Mouse (Mus musculus) retina, postnatal 1 day (tissue): Measurements from ENCODE around the gene Hoxc8.

ENCODE experiments used
- DNase-seq: peaks from one replicate; pipeline ENCODE4 v3.0.0-alpha.2; 2012

Hoxc8 gene

GRCm38 (mm10) chr15:102965892-102966775 is 24.3 kb upstream of the Hoxc8 start:
- DNase-seq: peak; percentile 90

GRCm38 (mm10) chr15:102966776-102967311 is 23.6 kb upstream of the Hoxc8 start, which contains the start of gene Hoxc10:
Gene Hoxc10 (plus strand): TSS chr15:102966796.
- DNase-seq: no peak

- DNase-seq: no peak
Observed at GRCm38 (mm10) chr15:102967312-102967510, 23.2 kb upstream of the Hoxc8 start, which contains the start of gene Hoxc5. Gene Hoxc5 (plus strand): TSS chr15:102967443.

- no peak for DNase-seq
Observed at GRCm38 (mm10) chr15:102967511-102968397, 22.7 kb upstream of the Hoxc8 start.

- no peak for DNase-seq
Observed at GRCm38 (mm10) chr15:102969296-102969695, 21.1 kb upstream of the Hoxc8 start.

- peak; percentile 34 for DNase-seq
Observed at GRCm38 (mm10) chr15:102970740-102971139, 19.7 kb upstream of the Hoxc8 start.

- no peak for DNase-seq
Observed at GRCm38 (mm10) chr15:102972254-102972653, 18.2 kb upstream of the Hoxc8 start.

GRCm38 (mm10) chr15:102972753-102973152 is 17.7 kb upstream of the Hoxc8 start:
- no peak for DNase-seq

GRCm38 (mm10) chr15:102975034-102975433 is 15.4 kb upstream of the Hoxc8 start:
- DNase-seq: no peak

GRCm38 (mm10) chr15:102975688-102976111 is 14.7 kb upstream of the Hoxc8 start:
- no peak for DNase-seq

- no peak for DNase-seq
Observed at GRCm38 (mm10) chr15:102976171-102976570, 14.2 kb upstream of the Hoxc8 start, which contains the start of gene Hoxc9. Gene Hoxc9 (plus strand): TSS chr15:102976439.

GRCm38 (mm10) chr15:102976631-102977422 is 13.6 kb upstream of the Hoxc8 start:
- DNase-seq: no peak

GRCm38 (mm10) chr15:102977423-102977974 is 12.9 kb upstream of the Hoxc8 start:
- no peak for DNase-seq

- DNase-seq: no peak
Observed at GRCm38 (mm10) chr15:102978615-102979515, 11.5 kb upstream of the Hoxc8 start.

GRCm38 (mm10) chr15:102979936-102980335 is 10.5 kb upstream of the Hoxc8 start:
- no peak for DNase-seq

GRCm38 (mm10) chr15:102980352-102980751 is 10.1 kb upstream of the Hoxc8 start:
- no peak for DNase-seq

- no peak for DNase-seq
Observed at GRCm38 (mm10) chr15:102980912-102981311, 9.5 kb upstream of the Hoxc8 start.

- peak; percentile 67 for DNase-seq
Observed at GRCm38 (mm10) chr15:102981379-102982288, 8.8 kb upstream of the Hoxc8 start.

GRCm38 (mm10) chr15:102983716-102984115 is 6.7 kb upstream of the Hoxc8 start:
- no peak for DNase-seq

GRCm38 (mm10) chr15:102984521-102984920 is 5.9 kb upstream of the Hoxc8 start:
- DNase-seq: no peak
